Mouse (Mus musculus): ENCODE data around the gene Serpinb11.

Gene Serpinb11

GRCm38 (mm10) chr1:107360898-107361297 is at the start of gene Serpinb11:
Serpinb11 (plus strand) TSS chr1:107361198.
- in situ Hi-C loops (cut with MboI, MseI): no loop called here

GRCm38 (mm10) chr1:107345979-107346378 is 15.0 kb upstream of the Serpinb11 start:
- in situ Hi-C loops (cut with MboI, MseI): no loop called here

GRCm38 (mm10) chr1:107346788-107347187 is 14.2 kb upstream of the Serpinb11 start:
- in situ Hi-C loops (cut with MboI, MseI): no loop called here

DNA sequence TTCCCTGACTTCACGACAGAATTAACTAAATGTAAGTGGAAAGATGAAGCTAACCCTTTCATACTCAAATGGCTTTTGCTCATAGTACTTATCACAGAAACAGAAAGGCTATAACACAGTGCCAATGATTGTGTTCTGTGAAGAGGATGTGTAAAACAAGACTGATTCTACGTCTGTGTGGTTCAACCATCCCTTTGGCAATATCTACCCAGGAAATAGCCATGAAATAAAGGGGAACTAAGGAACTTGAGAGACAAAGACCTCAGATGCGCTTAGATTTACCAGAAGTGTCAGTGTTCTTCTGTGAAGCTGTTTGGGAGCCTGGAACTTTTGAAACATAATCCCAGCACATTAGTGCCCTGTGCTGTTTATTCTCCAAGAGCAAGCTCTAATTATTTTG is 10.6 kb upstream of the Serpinb11 start:
- in situ Hi-C loops (cut with MboI, MseI): no loop called here

- in situ Hi-C loops (cut with MboI, MseI): no loop called here
Measured at GRCm38 (mm10) chr1:107351115-107351514, 9.9 kb upstream of the Serpinb11 start.

DNA sequence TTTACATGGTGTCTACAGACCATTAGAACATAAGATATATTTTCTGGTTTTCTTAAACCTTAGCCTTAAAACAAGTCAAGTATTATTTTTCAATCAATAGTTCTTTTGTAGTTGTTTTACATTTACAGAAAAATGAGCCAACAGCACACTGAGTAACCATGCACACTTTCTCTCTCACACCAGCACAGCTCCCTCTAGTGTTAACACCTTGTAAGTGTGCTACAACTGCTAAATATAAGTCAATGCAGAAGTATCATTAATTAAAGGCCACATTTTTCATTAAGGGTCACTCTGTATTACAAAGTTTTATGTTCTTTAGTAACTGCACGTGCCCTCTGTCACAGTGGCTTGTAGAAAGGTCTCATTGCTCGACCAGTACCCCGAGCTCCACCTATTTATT is 8.0 kb upstream of the Serpinb11 start:
- in situ Hi-C loops (cut with MboI, MseI): no loop called here

DNA sequence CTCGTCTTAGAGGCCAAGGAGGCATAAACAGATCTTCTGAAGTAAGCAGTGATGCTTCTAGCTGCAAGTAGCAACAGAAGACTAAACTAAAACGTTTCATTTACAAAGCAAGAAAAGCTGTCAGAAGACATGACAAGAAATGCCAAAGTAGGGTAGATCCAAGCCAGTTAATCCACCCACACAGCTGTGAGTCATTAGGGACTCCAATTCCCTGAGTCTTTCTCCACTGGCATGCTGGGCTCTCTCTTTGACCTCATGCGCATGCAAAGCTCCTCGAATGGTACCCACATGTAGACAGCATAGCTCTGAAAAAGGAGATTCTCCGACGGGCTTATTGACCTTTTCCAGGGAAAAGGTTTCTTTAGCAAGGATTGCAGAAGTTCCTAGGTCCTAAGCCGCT is 5.0 kb downstream of the Serpinb11 start:
- in situ Hi-C loops (cut with MboI, MseI): no loop called here

GRCm38 (mm10) chr1:107368944-107369343 is 7.9 kb downstream of the Serpinb11 start:
- in situ Hi-C loops (cut with MboI, MseI): no loop called here

DNA sequence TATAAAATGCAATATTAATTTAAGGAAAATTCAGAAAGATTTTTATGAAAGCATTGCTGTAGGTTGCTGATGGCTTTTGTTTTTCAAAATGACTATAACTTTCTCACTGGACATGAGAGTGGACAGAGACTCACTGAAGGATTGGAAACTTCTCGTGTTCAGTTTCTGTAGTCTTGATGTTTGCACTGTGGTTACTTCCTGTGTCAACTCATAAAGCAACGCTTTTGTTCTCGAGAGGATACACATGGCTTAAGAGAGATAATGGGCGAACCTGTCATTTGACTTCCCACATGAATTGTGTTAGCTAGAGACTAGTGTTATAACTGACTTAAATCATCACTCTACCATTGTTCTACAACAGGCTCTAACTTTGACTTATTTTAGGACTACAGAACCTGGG is 16.0 kb downstream of the Serpinb11 start:
- in situ Hi-C loops (cut with MboI, MseI): no loop called here

GRCm38 (mm10) chr1:107378368-107378767 is 17.4 kb downstream of the Serpinb11 start:
- in situ Hi-C loops (cut with MboI, MseI): no loop called here

- in situ Hi-C loops (cut with MboI, MseI): no loop called here
Measured at GRCm38 (mm10) chr1:107381491-107381890, 20.5 kb downstream of the Serpinb11 start.

- in situ Hi-C loops (cut with MboI, MseI): no loop called here
Measured at GRCm38 (mm10) chr1:107382404-107382803, 21.4 kb downstream of the Serpinb11 start.

- in situ Hi-C loops (cut with MboI, MseI): no loop called here
Measured at GRCm38 (mm10) chr1:107384532-107384931, 23.5 kb downstream of the Serpinb11 start.

- in situ Hi-C loops (cut with MboI, MseI): no loop called here
Measured at GRCm38 (mm10) chr1:107389753-107390152, 28.8 kb downstream of the Serpinb11 start.

DNA sequence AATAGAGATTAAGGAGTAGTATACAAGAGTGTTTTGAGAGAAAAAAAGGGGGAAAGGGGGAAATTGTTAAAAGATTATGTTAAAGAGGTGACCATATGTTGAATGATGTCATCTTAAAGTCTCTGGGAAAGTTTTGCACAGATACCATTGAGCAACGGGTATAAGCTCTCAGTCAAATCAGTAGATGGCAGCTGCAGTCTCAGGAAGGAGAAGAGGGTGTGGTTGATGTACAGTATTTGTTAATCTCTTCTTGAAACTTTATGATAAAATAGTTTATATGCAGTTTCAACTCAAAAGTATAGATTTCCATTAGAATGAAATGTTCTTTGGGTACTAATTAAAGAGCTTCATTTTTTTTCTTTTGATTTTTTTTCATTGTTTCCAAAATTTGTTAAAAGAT is 36.5 kb downstream of the Serpinb11 start:
- in situ Hi-C loops (cut with MboI, MseI): no loop called here

DNA sequence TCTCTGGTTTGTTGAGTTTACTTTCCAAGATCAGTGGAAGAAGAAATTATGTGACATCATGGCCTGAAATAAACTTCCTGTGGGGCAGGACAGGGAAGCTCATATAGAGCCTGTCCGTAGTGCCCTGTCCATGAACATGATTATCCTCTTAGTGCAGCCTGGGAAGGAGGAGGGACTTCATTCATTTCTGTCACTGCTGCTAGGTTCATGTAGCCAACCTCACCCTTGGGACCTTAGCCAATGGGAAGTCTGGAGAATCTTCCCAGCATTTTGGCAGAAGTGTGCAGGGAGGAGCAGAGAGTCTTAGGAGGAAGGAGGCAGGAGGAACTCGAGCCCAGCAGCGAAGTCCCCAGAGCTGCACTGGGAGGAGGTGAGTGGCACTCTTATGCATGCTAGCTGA is 38.4 kb downstream of the Serpinb11 start, which contains the start of gene Serpinb7:
Gene Serpinb7, plus strand, starts transcription at position 301 of the 400 bp plus-strand sequence.
- in situ Hi-C loops (cut with MboI, MseI): no loop called here

DNA sequence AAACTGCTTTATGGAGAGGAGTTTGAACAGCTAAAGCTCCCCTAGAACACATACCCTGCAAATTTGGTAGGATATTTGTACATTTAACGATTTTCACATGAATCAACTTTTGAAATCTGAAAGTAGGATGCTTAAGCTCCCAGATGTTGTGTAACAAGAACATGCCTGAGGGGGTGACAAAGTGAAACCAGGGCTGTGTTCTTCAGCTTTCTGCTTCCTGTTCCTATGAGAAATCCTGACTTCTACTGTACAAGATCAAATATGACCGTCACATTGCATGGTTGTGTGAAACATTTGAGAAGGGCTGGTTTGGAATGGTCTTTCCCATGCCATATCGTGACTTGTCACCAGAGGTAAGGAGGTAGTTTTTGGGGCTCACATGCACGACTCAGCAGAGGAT is 41.1 kb downstream of the Serpinb11 start:
- in situ Hi-C loops (cut with MboI, MseI): no loop called here

- in situ Hi-C loops (cut with MboI, MseI): no loop called here
Measured at GRCm38 (mm10) chr1:107414650-107415049, 53.7 kb downstream of the Serpinb11 start.

GRCm38 (mm10) chr1:107422487-107422886 is 61.5 kb downstream of the Serpinb11 start:
- in situ Hi-C loops (cut with MboI, MseI): no loop called here
